Mouse (Mus musculus) central nervous system, embryonic 11.5 days (tissue): ENCODE measurements around the gene Nr4a1. TPM values are rescaled to one million over a fixed set of nuclear protein-coding genes. Genes with fewer than 3 reads are reported as not detected.

Source experiments
- polyA plus RNA-seq: library from polyadenylated mRNA; depleted of rRNA; stranded (reverse); fragments of >200 nt; gene quantifications from 2 replicates; pipeline ENCODE4 v1.2.3, GENCODE M21; 2012; rRNA removed

Nr4a1 gene
- polyA plus RNA-seq: 3.0 and 6.0 TPM in 2 replicates

DNA sequence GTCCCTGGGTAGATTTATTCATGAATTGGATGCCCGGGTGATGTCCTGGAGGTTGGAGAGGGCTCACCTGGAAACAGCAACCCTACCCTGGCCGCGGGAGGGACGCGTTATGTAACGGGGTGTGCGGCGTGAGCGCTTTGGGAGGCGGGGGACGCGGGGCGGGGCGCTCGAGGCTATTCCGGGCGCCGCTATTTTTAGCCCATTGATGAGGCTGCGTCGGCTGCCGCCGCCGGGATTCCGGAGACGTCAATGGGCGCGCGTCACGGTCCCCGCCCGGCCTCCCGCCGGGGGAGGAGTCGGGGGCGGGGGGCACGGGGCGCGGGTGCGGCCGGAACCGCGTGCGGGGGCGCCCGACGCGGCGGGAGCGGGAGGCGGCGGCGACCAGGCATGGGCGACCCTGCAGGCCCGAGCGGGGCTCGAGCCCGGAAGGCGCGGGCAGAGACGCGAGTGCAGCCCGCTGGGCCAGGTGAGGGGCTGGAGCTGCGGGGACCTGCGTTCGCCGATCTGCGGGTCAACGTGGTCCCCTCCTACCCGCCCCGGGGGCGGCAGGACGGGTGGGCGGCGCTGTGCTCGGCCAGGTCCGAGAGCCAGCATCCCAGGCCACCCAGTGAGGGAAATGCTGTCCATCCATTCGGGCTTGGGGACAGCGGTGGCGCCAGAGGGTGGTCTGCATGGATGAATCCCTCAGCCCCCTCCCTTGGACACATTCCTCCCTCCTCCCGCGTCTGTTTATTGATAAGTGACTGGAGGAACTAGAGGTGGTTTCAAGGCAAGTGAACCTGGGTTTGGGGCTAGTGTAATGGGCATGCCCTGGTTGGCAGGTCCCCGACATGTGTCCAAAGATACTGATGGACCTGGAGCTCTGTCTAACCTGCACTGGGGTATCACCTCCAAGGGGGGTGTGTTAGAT is at the start of gene Nr4a1:
Gene Nr4a1 (plus strand): TSS at position 384 of the 910 bp plus-strand sequence.

DNA sequence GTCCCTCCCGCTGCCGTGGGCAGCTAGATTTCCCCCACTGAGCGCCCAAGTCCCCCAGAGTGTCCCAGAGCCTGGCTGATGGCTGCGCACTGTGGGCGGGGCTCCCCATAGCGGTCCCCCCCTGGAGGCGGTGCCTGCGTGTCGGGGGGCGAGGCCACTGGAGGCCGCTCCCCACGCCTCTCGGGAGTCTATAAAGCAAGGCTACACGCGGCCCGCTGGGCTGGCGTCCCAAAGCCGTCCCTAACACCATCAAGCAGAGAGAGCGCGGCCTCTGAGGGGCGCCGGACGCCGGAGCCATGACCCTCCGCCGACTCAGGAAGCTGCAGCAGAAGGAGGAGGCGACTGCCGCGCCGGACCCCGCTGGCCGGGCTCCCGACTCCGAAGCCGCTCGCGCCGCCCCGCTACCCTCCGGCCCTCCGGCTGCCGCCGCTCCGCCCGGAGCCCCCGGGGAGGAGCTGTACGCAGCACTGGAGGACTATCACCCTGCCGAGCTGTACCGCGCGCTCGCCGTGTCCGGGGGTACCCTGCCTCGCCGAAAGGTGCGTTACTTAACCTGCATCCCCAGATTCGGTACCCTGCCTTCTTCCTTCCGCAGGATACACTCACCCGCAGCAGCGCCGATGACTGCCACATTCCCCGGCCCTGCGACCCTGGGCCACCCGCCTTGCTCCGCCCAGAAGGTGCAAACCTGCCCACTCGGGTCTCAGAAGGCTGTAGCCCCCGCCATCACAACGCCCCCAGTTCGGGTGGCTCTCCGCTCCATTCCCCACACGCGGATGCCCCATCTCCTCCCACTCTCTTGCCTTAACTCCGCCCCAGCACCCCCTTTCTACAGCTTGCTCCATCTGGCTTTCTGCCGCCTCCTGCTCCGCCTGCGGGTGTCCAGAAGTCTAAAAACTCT is 29.8 kb upstream of the Nr4a1 start, which contains the start of gene Grasp:
Gene Grasp (plus strand): TSS at position 183 of the 901 bp plus-strand sequence.

DNA sequence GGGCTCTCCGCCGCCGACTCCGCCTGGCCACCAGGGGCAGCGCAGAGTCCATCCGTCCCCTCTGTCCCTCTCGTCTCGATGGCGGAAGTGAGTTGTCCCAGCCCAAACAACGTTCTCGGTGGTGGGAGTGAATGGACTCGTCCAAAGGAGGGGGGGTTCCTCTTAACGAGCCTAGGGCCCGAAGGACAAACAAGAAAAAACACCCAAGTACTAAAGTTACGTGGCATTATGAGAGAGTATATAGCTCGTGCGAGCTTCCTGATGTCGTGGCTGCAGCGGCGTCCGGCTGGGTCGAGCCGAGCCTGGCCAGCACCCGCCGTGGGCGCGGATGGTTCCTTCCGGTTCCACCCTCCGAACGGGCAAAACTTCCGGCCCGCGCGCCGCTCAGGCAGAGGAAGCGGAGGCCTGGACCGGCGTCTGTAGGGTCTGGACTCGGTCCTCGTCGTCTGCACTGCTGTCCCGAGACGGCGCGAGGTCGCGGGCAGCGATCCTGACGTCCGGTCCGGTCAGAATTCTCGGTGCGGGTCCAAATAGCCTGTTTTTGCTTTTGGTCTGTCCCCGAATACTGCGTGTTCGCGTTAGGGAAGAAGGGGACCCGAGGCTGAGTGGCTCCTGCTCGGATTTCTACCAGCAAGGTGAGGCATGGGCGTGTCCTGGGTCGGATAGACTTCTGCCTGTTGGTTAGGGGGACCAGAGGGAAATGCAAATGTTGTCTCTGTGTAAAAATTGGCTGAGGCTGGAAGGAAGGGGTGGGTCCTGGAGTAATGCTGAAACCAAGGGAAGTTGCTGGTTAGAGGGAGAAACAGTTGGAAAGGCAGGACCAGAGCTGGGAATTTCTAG is 30.1 kb downstream of the Nr4a1 start, which contains the start of gene Atg101:
Gene Atg101 (plus strand): TSS at position 362 of the 840 bp plus-strand sequence.

DNA sequence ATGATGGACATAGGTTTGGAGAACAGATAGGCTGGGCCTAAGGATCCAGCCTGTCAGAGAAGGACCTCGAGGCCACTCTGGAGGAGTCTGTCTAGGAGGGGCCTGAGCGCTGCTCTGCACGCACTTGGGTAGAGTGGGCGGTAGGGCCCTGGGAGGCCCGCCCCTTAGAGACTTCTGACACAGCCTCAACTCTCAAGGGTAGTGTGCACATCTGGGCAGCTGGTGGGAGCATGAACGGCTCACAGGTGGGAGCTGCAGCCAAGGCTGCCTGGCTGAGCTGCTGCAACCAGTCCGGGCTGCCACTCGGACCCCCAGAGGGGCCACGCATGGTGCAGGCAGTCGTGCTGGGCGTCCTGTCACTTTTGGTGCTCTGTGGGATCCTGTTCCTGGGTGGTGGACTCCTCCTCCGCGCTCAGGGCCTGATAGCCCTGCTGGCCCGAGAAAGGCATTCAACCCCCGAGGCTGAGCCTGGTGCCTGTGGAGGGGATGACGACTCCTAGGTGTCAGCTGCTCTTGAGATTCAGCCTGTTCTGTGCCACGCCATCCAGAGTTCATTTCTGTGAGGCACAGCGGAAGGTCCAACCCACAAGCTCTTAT is 39.1 kb downstream of the Nr4a1 start, which contains the start of gene 6030408B16Rik:
Gene 6030408B16Rik (plus strand): TSS at position 188 of the 597 bp plus-strand sequence.

Other genes with a start within 250 kb of the Nr4a1 start
- gene Gm47841, start 206.9 kb upstream of the Nr4a1 start, polyA plus RNA-seq: 0.16 TPM in 1 of 2 replicates, not detected in the other
- gene Fignl2, start 175.7 kb upstream of the Nr4a1 start, polyA plus RNA-seq: 10.5 and 10.7 TPM in 2 replicates
- gene Ankrd33, start 138.5 kb upstream of the Nr4a1 start, polyA plus RNA-seq: 0.04 TPM in 1 of 2 replicates, not detected in the other
- 8.9 and 10.6 TPM in 2 replicates for gene Acvrl1, start 125.7 kb upstream of the Nr4a1 start, polyA plus RNA-seq
- 28.3 and 29.9 TPM in 2 replicates for gene Acvr1b, start 80.2 kb upstream of the Nr4a1 start, polyA plus RNA-seq
- gene Grasp, start 30.1 kb upstream of the Nr4a1 start, polyA plus RNA-seq: 13.0 and 13.8 TPM in 2 replicates
- gene Atg101, start 30.0 kb downstream of the Nr4a1 start, polyA plus RNA-seq: 51.6 and 56.7 TPM in 2 replicates
- gene 6030408B16Rik, start 38.9 kb downstream of the Nr4a1 start, polyA plus RNA-seq: 0.28 and 1.3 TPM in 2 replicates
- 0.17 and 0.30 TPM in 2 replicates for gene Krt80, start 115.9 kb downstream of the Nr4a1 start, polyA plus RNA-seq
- 6.8 and 9.1 TPM in 2 replicates for gene Krt7, start 156.8 kb downstream of the Nr4a1 start, polyA plus RNA-seq
- 0.06 and 0.27 TPM in 2 replicates for gene Krt87, start 184.5 kb downstream of the Nr4a1 start, polyA plus RNA-seq
- gene Krt88, start 193.5 kb downstream of the Nr4a1 start, polyA plus RNA-seq: not detected in 2 replicates
- not detected in 2 replicates for gene Krt81, start 209.5 kb downstream of the Nr4a1 start, polyA plus RNA-seq
- gene Krt86, start 219.2 kb downstream of the Nr4a1 start, polyA plus RNA-seq: not detected in 2 replicates
- not detected in 2 replicates for gene Krt83, start 237.2 kb downstream of the Nr4a1 start, polyA plus RNA-seq